Mouse (Mus musculus): Measurements from ENCODE around the gene L3mbtl3. TPM values are rescaled to one million over a fixed set of nuclear protein-coding genes. Genes with fewer than 3 reads are reported as not detected.

The L3mbtl3 gene
- polyA plus RNA-seq, 1 experiment: 2.3 TPM

- no peak overlapping the region for H3ac ChIP-seq (ENCODE audit: control insufficient read depth, insufficient read length, low read depth)
- TF ChIP-seq CEBPB (IDR thresholded peaks at IDR 0.05; ENCODE audit: low read depth): no peak
- no peak for TF ChIP-seq MYOG (IDR thresholded peaks at IDR 0.05; ENCODE audit: control insufficient read depth, extremely low read depth, insufficient read length)
- no peak for TF ChIP-seq MYOD1 (IDR thresholded peaks at IDR 0.05; ENCODE audit: control insufficient read depth, insufficient read length, low read depth)
- TF ChIP-seq MAX (IDR thresholded peaks at IDR 0.05): no peak
- TF ChIP-seq USF1 (IDR thresholded peaks at IDR 0.05; ENCODE audit: low read depth): no peak
- TF ChIP-seq FOSL1 (IDR thresholded peaks at IDR 0.05; ENCODE audit: insufficient read depth, low read length, poor library complexity, severe bottlenecking): no peak
- TF ChIP-seq CTCF (IDR thresholded peaks at IDR 0.05; ENCODE audit: control insufficient read depth, insufficient read depth, insufficient read length): no peak
- H3K4me3 ChIP-seq (ENCODE audit: insufficient read depth, poor library complexity, severe bottlenecking): no peak overlapping the region
- no peaks in the 10 kb centered on the region for H3K27me3 ChIP-seq (ENCODE audit: control insufficient read depth, insufficient read depth, insufficient read length)
- no peaks in the 10 kb centered on the region for H3K79me2 ChIP-seq (ENCODE audit: control insufficient read depth, insufficient read depth)
- H3K36me3 ChIP-seq (ENCODE audit: control insufficient read depth, insufficient read depth): no peaks in the 10 kb centered on the region
- H3K79me3 ChIP-seq (ENCODE audit: low read depth): no peaks in the 10 kb centered on the region
Measured at GRCm38 (mm10) chr10:26259908-26260307, 115.9 kb downstream of the L3mbtl3 start.

DNA sequence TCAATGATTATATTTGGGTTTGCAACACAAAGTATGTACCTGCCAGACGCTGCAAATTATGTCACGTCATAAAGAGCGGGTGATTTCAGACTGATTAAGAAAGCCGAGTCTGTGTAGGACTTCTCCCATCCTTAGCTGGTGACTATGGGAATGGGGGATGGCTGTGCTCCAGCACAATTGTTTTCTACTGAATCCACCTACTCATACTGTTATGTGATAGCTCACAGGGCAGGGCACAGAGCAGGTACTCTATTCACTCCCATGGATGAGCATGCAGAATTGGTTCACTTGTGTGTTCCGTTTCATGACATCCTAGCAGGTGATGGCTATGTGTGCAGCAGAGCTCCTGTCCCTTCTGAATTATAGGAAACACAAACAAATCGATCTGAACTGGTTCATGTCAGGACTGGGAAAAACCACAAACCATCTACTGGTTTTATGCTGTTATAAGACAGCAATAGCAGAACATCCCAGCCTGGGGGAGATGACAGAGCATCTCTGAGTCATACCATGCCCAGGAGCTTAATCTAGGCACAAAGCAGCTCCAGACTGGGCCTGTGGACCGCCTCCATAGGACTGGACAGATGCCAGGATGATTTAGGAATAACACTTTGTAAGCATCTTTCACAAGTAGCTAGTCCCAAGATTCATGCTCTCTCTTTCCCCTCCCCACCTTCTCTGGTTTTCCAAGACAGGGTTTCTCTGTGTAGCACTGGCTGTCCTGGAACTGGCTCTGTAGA, 126.2 kb downstream of the L3mbtl3 start:
- TF ChIP-seq MYOD1 (IDR thresholded peaks at IDR 0.05; ENCODE audit: control insufficient read depth, insufficient read length, low read depth) (no peak), CEBPB (IDR thresholded peaks at IDR 0.05; ENCODE audit: low read depth) (no peak), MYOG (IDR thresholded peaks at IDR 0.05; ENCODE audit: control insufficient read depth, extremely low read depth, insufficient read length) (no peak), MAX (IDR thresholded peaks at IDR 0.05) (no peak), FOSL1 (IDR thresholded peaks at IDR 0.05; ENCODE audit: insufficient read depth, low read length, poor library complexity, severe bottlenecking) (no peak), CTCF (IDR thresholded peaks at IDR 0.05; ENCODE audit: control insufficient read depth, insufficient read depth, insufficient read length) (no peak), USF1 (IDR thresholded peaks at IDR 0.05; ENCODE audit: low read depth) (no peak)
- Histone ChIP-seq H3K36me3 (ENCODE audit: control insufficient read depth, insufficient read depth) (no peaks in the 10 kb centered on the region), H3ac (ENCODE audit: control insufficient read depth, insufficient read length, low read depth) (no peak overlapping the region)

DNA sequence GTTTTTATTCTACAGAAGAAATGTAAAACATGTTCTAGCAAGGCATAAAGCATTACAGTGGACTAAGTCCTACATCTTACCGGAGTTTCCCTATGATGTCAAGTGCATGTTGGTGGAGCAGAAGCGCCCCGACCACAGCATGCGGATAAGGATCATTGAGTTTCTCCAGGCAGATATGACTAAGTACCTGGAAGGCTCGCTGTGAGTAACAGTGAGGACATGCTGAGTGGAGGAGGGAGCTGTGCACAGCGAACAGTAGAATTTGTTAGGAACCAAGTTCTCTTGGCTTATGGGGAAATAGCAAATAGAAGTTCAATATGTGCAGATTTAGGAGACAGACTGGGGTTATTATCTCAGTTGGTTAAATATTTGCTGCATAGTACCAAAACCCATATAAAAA, 131.3 kb downstream of the L3mbtl3 start:
- TF ChIP-seq FOSL1 (IDR thresholded peaks at IDR 0.05; ENCODE audit: insufficient read depth, low read length, poor library complexity, severe bottlenecking) (no peak), CEBPB (IDR thresholded peaks at IDR 0.05; ENCODE audit: low read depth) (no peak), MYOD1 (IDR thresholded peaks at IDR 0.05; ENCODE audit: control insufficient read depth, insufficient read length, low read depth) (no peak), MAX (IDR thresholded peaks at IDR 0.05) (no peak), USF1 (IDR thresholded peaks at IDR 0.05; ENCODE audit: low read depth) (no peak), CTCF (IDR thresholded peaks at IDR 0.05; ENCODE audit: control insufficient read depth, insufficient read depth, insufficient read length) (no peak), MYOG (IDR thresholded peaks at IDR 0.05; ENCODE audit: control insufficient read depth, extremely low read depth, insufficient read length) (no peak)
- Histone ChIP-seq H3ac (ENCODE audit: control insufficient read depth, insufficient read length, low read depth) (no peak overlapping the region), H3K36me3 (ENCODE audit: control insufficient read depth, insufficient read depth) (no peaks in the 10 kb centered on the region), H3K27me3 (ENCODE audit: control insufficient read depth, insufficient read depth, insufficient read length) (no peaks in the 10 kb centered on the region), H3K4me3 (ENCODE audit: insufficient read depth, poor library complexity, severe bottlenecking) (no peak overlapping the region), H3K79me2 (ENCODE audit: control insufficient read depth, insufficient read depth) (no peaks in the 10 kb centered on the region), H3K79me3 (ENCODE audit: low read depth) (no peaks in the 10 kb centered on the region)

More for the DNA sequence above, 126.2 kb downstream of the L3mbtl3 start:
- H3K27me3 ChIP-seq (ENCODE audit: control insufficient read depth, insufficient read depth, insufficient read length): no peaks in the 10 kb centered on the region
- H3K79me3 ChIP-seq (ENCODE audit: low read depth): no peaks in the 10 kb centered on the region
- no peaks in the 10 kb centered on the region for H3K79me2 ChIP-seq (ENCODE audit: control insufficient read depth, insufficient read depth)
- no peak overlapping the region for H3K4me3 ChIP-seq (ENCODE audit: insufficient read depth, poor library complexity, severe bottlenecking)

- Histone ChIP-seq H3K79me2 (ENCODE audit: control insufficient read depth, insufficient read depth) (no peaks in the 10 kb centered on the region), H3ac (ENCODE audit: control insufficient read depth, insufficient read length, low read depth) (no peak overlapping the region), H3K27me3 (ENCODE audit: control insufficient read depth, insufficient read depth, insufficient read length) (no peaks in the 10 kb centered on the region), H3K4me3 (ENCODE audit: insufficient read depth, poor library complexity, severe bottlenecking) (no peak overlapping the region), H3K79me3 (ENCODE audit: low read depth) (no peaks in the 10 kb centered on the region), H3K36me3 (ENCODE audit: control insufficient read depth, insufficient read depth) (no peaks in the 10 kb centered on the region)
- TF ChIP-seq MYOD1 (IDR thresholded peaks at IDR 0.05; ENCODE audit: control insufficient read depth, insufficient read length, low read depth): no peak
Measured at GRCm38 (mm10) chr10:26243203-26243602, 132.6 kb downstream of the L3mbtl3 start.

DNA sequence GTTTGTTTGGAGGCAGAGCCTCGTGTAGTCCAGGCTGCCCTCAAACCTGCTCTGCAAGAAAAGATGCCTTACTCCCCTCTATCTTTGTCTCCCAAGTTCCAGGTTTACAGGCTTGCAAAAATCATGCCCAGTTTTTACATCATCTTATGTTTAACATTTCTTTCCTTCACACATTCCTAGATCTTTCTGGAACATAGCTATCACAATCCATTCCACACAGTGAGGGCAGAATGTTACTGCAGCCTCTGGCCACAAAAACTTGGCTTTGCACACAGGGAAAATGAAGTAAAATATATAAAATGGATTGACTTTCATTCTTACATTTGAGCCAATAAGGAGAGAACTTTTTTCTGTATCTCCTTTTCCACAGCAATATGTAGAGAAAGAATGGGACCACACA, 136.7 kb downstream of the L3mbtl3 start:
- TF ChIP-seq FOSL1 (IDR thresholded peaks at IDR 0.05; ENCODE audit: insufficient read depth, low read length, poor library complexity, severe bottlenecking): no peak
- TF ChIP-seq MYOD1 (IDR thresholded peaks at IDR 0.05; ENCODE audit: control insufficient read depth, insufficient read length, low read depth): no peak
- TF ChIP-seq CEBPB (IDR thresholded peaks at IDR 0.05; ENCODE audit: low read depth): no peak
- TF ChIP-seq MAX (IDR thresholded peaks at IDR 0.05): no peak
- no peak for TF ChIP-seq USF1 (IDR thresholded peaks at IDR 0.05; ENCODE audit: low read depth)
- no peak for TF ChIP-seq CTCF (IDR thresholded peaks at IDR 0.05; ENCODE audit: control insufficient read depth, insufficient read depth, insufficient read length)
- TF ChIP-seq MYOG (IDR thresholded peaks at IDR 0.05; ENCODE audit: control insufficient read depth, extremely low read depth, insufficient read length): no peak
- Histone ChIP-seq H3K79me2 (ENCODE audit: control insufficient read depth, insufficient read depth) (no peaks in the 10 kb centered on the region), H3K36me3 (ENCODE audit: control insufficient read depth, insufficient read depth) (no peaks in the 10 kb centered on the region), H3K79me3 (ENCODE audit: low read depth) (no peaks in the 10 kb centered on the region), H3K27me3 (ENCODE audit: control insufficient read depth, insufficient read depth, insufficient read length) (no peaks in the 10 kb centered on the region), H3ac (ENCODE audit: control insufficient read depth, insufficient read length, low read depth) (no peak overlapping the region), H3K4me3 (ENCODE audit: insufficient read depth, poor library complexity, severe bottlenecking) (no peak overlapping the region)

DNA sequence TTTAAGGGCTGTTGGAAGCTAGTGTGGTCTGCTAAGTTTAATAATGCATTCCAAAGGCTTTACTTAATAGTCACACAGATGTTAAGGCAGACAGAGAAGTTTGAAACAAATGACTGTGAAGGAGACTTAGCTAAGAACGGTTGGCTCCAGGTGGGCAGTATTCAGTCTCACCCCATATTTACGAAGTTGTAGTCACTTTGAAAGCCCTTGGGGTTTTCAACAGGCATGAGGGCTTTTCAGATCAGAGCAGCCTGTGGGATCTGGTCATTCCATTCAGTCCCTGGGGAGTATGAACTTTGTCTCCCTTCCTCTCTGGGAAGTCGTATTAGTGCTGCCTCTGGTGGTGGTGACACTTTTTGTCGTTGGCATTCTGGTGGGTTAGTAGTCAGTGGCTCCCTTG, 137.2 kb downstream of the L3mbtl3 start:
- Histone ChIP-seq H3K4me3 (ENCODE audit: insufficient read depth, poor library complexity, severe bottlenecking) (no peak overlapping the region), H3K79me3 (ENCODE audit: low read depth) (no peaks in the 10 kb centered on the region), H3ac (ENCODE audit: control insufficient read depth, insufficient read length, low read depth) (no peak overlapping the region), H3K79me2 (ENCODE audit: control insufficient read depth, insufficient read depth) (no peaks in the 10 kb centered on the region), H3K27me3 (ENCODE audit: control insufficient read depth, insufficient read depth, insufficient read length) (no peaks in the 10 kb centered on the region), H3K36me3 (ENCODE audit: control insufficient read depth, insufficient read depth) (no peaks in the 10 kb centered on the region)
- TF ChIP-seq MAX (IDR thresholded peaks at IDR 0.05): no peak
- no peak for TF ChIP-seq MYOD1 (IDR thresholded peaks at IDR 0.05; ENCODE audit: control insufficient read depth, insufficient read length, low read depth)
- TF ChIP-seq MYOG (IDR thresholded peaks at IDR 0.05; ENCODE audit: control insufficient read depth, extremely low read depth, insufficient read length): no peak

Measured in C2C12 (cell line).